Mouse (Mus musculus) liver, adult (tissue): ENCODE data around the gene Mapk7.

Experiments
- GATA4 ChIP-seq: IDR thresholded peaks from 2 replicates; pipeline ENCODE4 v1.6.1; 2014; ENCODE audit warnings: mild to moderate bottlenecking, low read length; ENCODE audit not compliant: insufficient replicate concordance

Mapk7 gene

GRCm38 (mm10) chr11:61483226-61483845, 10.9 kb downstream of the Mapk7 start:
- no peak for TF ChIP-seq GATA4

- TF ChIP-seq GATA4 = no peak
Measured at GRCm38 (mm10) chr11:61481239-61482090, 12.7 kb downstream of the Mapk7 start.

- no peak for TF ChIP-seq GATA4
Measured at GRCm38 (mm10) chr11:61478788-61479187, 15.4 kb downstream of the Mapk7 start.

DNA sequence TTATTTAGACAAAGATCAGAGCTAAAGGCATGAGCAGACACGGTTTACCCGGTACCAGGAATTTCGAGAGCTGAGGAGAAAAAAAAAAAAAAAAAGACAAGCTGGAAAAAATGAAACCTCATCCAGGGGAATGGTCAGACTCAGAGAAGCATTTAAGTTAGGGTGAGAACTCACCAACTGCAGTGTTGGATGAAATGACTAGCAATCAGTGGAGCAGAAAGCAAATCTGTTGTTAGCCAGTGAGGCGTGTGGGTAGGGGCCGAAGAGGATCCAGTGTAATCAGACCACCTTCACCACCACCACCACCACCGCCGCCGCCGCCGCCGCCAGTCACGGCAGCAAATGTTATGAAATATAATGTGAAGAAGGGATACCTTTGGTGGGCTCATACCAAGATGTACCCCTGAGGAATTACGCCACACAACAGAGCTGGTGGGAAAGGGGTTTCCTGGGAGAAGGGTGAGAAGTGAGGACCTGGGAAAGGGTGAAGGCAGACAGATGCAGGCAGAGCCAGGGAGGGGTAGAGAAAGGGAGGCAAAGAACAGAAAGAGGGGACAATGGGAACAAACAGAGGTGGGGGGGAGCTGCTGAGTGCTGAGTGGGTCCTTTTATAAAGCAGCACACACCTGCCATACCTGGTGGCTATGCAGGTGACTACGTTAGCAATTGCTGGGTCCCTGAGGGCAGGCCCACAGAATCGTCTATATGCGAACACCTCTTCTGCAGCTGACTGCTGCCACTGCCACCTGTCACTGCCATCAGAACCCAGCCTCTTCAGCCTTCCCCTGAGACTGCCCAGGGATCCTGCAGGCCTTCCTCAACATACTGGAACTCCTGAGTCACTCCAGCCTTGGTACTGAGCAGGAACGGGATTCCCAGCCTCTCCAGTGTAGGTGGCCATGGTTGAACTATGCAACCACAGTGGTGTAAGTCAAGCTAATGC, 16.4 kb downstream of the Mapk7 start:
- no peak for TF ChIP-seq GATA4

DNA sequence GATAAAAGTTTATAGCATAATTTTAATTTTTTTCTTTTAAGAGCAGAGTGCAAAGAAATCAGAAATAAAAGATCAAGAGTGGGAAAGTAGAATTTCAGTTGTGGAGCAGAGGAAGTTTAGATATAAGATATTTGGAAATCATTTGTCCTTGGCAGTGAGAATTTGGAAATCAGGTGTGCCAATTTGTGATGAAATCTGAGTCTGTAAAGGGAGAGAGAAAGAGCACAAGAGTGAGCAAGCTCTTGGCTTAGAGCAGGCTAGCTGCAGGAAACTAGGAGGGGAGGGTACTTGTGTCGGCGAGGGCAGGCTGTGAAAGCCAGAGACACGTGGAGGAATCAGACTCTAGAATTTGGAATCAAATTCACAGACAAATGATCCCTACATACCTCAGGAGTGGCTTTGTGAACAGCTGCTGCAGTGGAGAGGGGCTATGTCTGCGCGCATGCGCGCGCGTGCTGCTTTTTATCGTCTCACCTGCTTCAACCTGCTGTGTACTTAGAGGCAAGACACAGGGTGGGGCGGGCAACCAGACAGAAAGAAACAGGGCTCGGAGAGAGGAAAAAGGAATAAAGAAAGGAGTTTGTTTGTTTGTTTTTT, 17.3 kb downstream of the Mapk7 start:
- TF ChIP-seq GATA4 = no peak

GRCm38 (mm10) chr11:61473630-61474029, 20.6 kb downstream of the Mapk7 start:
- TF ChIP-seq GATA4 = no peak

GRCm38 (mm10) chr11:61470880-61471279, 23.3 kb downstream of the Mapk7 start:
- TF ChIP-seq GATA4 = no peak

GRCm38 (mm10) chr11:61469317-61469917, 24.8 kb downstream of the Mapk7 start:
- TF ChIP-seq GATA4 = no peak

- TF ChIP-seq GATA4 = no peak
Measured at GRCm38 (mm10) chr11:61468534-61468933, 25.7 kb downstream of the Mapk7 start.

GRCm38 (mm10) chr11:61465422-61465821, 28.8 kb downstream of the Mapk7 start:
- TF ChIP-seq GATA4 = no peak

DNA sequence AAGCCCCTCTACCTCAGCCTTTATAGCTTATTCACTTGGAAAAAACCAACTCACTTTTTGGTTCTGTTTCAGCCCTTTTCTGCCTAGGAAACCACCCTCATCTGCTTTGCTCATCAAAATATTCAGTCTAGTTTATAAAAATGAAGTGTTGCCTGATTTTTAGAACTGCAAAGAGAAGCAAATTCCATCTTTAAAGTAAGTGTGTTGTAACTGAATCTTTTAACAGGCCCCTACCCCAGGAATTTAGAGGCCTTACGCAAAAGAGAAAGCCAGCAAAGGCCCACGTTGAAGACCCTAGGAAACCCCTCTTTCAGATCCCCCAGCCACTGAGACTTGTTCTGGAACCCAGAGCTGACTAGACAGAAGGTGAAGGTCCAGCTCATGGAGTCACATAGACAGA, 30.1 kb downstream of the Mapk7 start:
- no peak for TF ChIP-seq GATA4

GRCm38 (mm10) chr11:61449499-61450292, 44.5 kb downstream of the Mapk7 start:
- TF ChIP-seq GATA4 = no peak

GRCm38 (mm10) chr11:61448599-61449225, 45.5 kb downstream of the Mapk7 start:
- TF ChIP-seq GATA4 = no peak
